Mouse (Mus musculus) heart, embryonic 12.5 days (tissue): Measurements from ENCODE around the gene Gm49395. TPM values are rescaled to one million over a fixed set of nuclear protein-coding genes. Genes with fewer than 3 reads are reported as not detected.

Experiments used
- ATAC-seq: fragments of 200-750 bp; cut with Nextera tagmentation; 2 replicates; pipeline ENCODE4 v1.8.0; 2017; ENCODE audit warnings: moderate TSS enrichment, moderate library complexity; ENCODE audit not compliant: insufficient number of reproducible peaks, low FRiP score
- H3K27ac ChIP-seq: fragments of 300-500 bp; sonication (generic); 2 replicates; pipeline ENCODE4 v1.5.1; 2016; ENCODE audit warnings: mild to moderate bottlenecking, moderate library complexity; ENCODE audit not compliant: poor library complexity, severe bottlenecking
- H3K27me3 ChIP-seq: fragments of 300-500 bp; sonication (generic); replicated peaks from 2 replicates; pipeline ENCODE4 v1.6.1; 2016; ENCODE audit warnings: mild to moderate bottlenecking, moderate library complexity
- H3K36me3 ChIP-seq: fragments of 300-500 bp; sonication (generic); 2 replicates; pipeline ENCODE4 v1.6.1; 2016; ENCODE audit warnings: mild to moderate bottlenecking, moderate library complexity
- H3K4me1 ChIP-seq: fragments of 300-500 bp; sonication (generic); replicated peaks from 2 replicates; pipeline ENCODE4 v1.6.1; 2016; ENCODE audit warnings: mild to moderate bottlenecking
- H3K4me2 ChIP-seq: fragments of 300-500 bp; sonication (generic); 2 replicates; pipeline ENCODE4 v1.6.1; 2016; ENCODE audit warnings: mild to moderate bottlenecking, moderate library complexity
- H3K4me3 ChIP-seq: fragments of 300-500 bp; sonication (generic); 2 replicates; pipeline ENCODE4 v1.5.1; 2016; ENCODE audit warnings: mild to moderate bottlenecking
- H3K9ac ChIP-seq: fragments of 300-500 bp; sonication (generic); 2 replicates; pipeline ENCODE4 v1.6.1; 2016; ENCODE audit warnings: mild to moderate bottlenecking, moderate library complexity
- H3K9me3 ChIP-seq: fragments of 300-500 bp; sonication (generic); replicated peaks from 2 replicates; pipeline ENCODE4 v1.6.1; 2016; ENCODE audit warnings: mild to moderate bottlenecking, moderate library complexity
- WGBS: fragments of 180-500 bp; shearing (Covaris S2); methylation state at CpG from one replicate; pipeline ENCODE4 v1.1.7; 2016; 5-methylcytosine and 5-hydroxymethylcytosine counted together
- polyA plus RNA-seq: library from polyadenylated mRNA; unstranded; fragments of >200 nt; fragmentation: Nextera tagmentation; extraction: Ambion mirVana; gene quantifications from 2 replicates; pipeline ENCODE4 v1.2.1, GENCODE M21; 2016

Gm49395 gene
- polyA plus RNA-seq, 1 experiment from 2014 or later: 9.2 TPM

- Histone ChIP-seq H3K4me2 (peak overlapping the region; percentile 49), H3K9me3 (0 out of 2 replicates have a peak, but pooled peaks cover 4% of the 10 kb centered on the region), H3K9ac (no peak overlapping the region), H3K4me1 (peaks cover 30% of the 10 kb centered on the region), H3K27ac (no peak overlapping the region), H3K36me3 (no peaks in the 10 kb centered on the region; the same call in 1 of the 2 replicates), H3K27me3 (no peaks in the 10 kb centered on the region), H3K4me3 (peak overlapping the region; percentile 80)
- WGBS: 82% methylated on average over 9 of the region's 9 CpGs
- no peak for ATAC-seq
Observed at GRCm38 (mm10) chr13:115099381-115099780, 2.3 kb downstream of the Gm49395 start.

- 81% methylated on average over 3 of the region's 3 CpGs for WGBS
- Histone ChIP-seq H3K4me1 (peaks cover 30% of the 10 kb centered on the region), H3K9me3 (no peaks in the 10 kb centered on the region), H3K27me3 (no peaks in the 10 kb centered on the region), H3K4me2 (no peak overlapping the region), H3K36me3 (no peaks in the 10 kb centered on the region; the same call in 1 of the 2 replicates), H3K4me3 (no peak overlapping the region), H3K9ac (no peak overlapping the region), H3K27ac (no peak overlapping the region)
- ATAC-seq: no peak
Observed at GRCm38 (mm10) chr13:115098227-115098626, 3.5 kb downstream of the Gm49395 start.

GRCm38 (mm10) chr13:115096965-115097364 is 4.8 kb downstream of the Gm49395 start:
- Histone ChIP-seq H3K9me3 (no peaks in the 10 kb centered on the region), H3K4me1 (peaks cover 31% of the 10 kb centered on the region), H3K4me3 (no peak overlapping the region), H3K27me3 (no peaks in the 10 kb centered on the region), H3K4me2 (no peak overlapping the region), H3K27ac (no peak overlapping the region), H3K9ac (no peak overlapping the region), H3K36me3 (no peaks in the 10 kb centered on the region; the same call in 1 of the 2 replicates)
- no peak for ATAC-seq
- 76% methylated on average over 5 of the region's 5 CpGs for WGBS

GRCm38 (mm10) chr13:115096216-115096615 is 5.5 kb downstream of the Gm49395 start:
- Histone ChIP-seq H3K27me3 (no peaks in the 10 kb centered on the region), H3K4me3 (no peak overlapping the region), H3K9me3 (no peaks in the 10 kb centered on the region), H3K9ac (no peak overlapping the region), H3K36me3 (no peaks in the 10 kb centered on the region; the same call in 1 of the 2 replicates), H3K27ac (no peak overlapping the region), H3K4me2 (no peak overlapping the region), H3K4me1 (peaks cover 36% of the 10 kb centered on the region)
- WGBS: 33% methylated on average over 2 of the region's 2 CpGs
- 0 out of 2 replicates have a peak, but pooled peaks have one; percentile 20 for ATAC-seq

GRCm38 (mm10) chr13:115095392-115095791 is 6.3 kb downstream of the Gm49395 start:
- no peak overlapping the region for H3K4me2 ChIP-seq
- WGBS: 88% methylated on average over 2 of the region's 2 CpGs
- H3K27ac ChIP-seq: no peak overlapping the region
- no peaks in the 10 kb centered on the region for H3K9me3 ChIP-seq
- H3K36me3 ChIP-seq: no peaks in the 10 kb centered on the region; the same call in 1 of the 2 replicates
- no peak overlapping the region for H3K9ac ChIP-seq
- peaks cover 39% of the 10 kb centered on the region for H3K4me1 ChIP-seq
- ATAC-seq: no peak
- H3K4me3 ChIP-seq: no peak overlapping the region
- H3K27me3 ChIP-seq: no peaks in the 10 kb centered on the region

- peaks cover 20% of the 10 kb centered on the region for H3K36me3 ChIP-seq
- H3K4me3 ChIP-seq: no peak overlapping the region
- WGBS: 52% methylated on average over 3 of the region's 3 CpGs
- H3K4me1 ChIP-seq: peaks cover 50% of the 10 kb centered on the region
- H3K9ac ChIP-seq: no peak overlapping the region
- H3K27ac ChIP-seq: peak overlapping the region; percentile 98; the same call in 1 of the 2 replicates
- ATAC-seq: no peak
- no peaks in the 10 kb centered on the region for H3K9me3 ChIP-seq
- H3K4me2 ChIP-seq: peak overlapping the region; percentile 98; the same call in 1 of the 2 replicates
- H3K27me3 ChIP-seq: no peaks in the 10 kb centered on the region
Observed at GRCm38 (mm10) chr13:115091511-115091910, 10.2 kb downstream of the Gm49395 start.

- Histone ChIP-seq H3K9ac (peak overlapping the region; percentile 74), H3K4me2 (peak overlapping the region; percentile 98), H3K4me1 (peaks cover 48% of the 10 kb centered on the region), H3K36me3 (peaks cover 23% of the 10 kb centered on the region), H3K27me3 (no peaks in the 10 kb centered on the region), H3K9me3 (no peaks in the 10 kb centered on the region), H3K27ac (peak overlapping the region; percentile 98), H3K4me3 (peak overlapping the region; percentile 87)
- ATAC-seq: no peak
- 35% methylated on average over 9 of the region's 9 CpGs for WGBS
Observed at GRCm38 (mm10) chr13:115090977-115091445, 10.7 kb downstream of the Gm49395 start.

GRCm38 (mm10) chr13:115090069-115090976 is 11.4 kb downstream of the Gm49395 start, which contains the start of gene Pelo:
Gene Pelo (minus strand): TSS chr13:115090186.
- Histone ChIP-seq H3K9me3 (no peaks in the 10 kb centered on the region), H3K27me3 (no peaks in the 10 kb centered on the region), H3K4me2 (peak within 1 kb of the TSS; percentile 98), H3K4me3 (peak within 1 kb of the TSS; percentile 87), H3K9ac (peak within 1 kb of the TSS; percentile 94), H3K36me3 (peaks cover 29% of the 10 kb centered on the region), H3K27ac (peak within 1 kb of the TSS; percentile 98), H3K4me1 (peaks cover 46% of the 10 kb centered on the region)
- WGBS: 2% methylated on average over 60 of the region's 60 CpGs
- ATAC-seq: peak; percentile 96

- Histone ChIP-seq H3K9me3 (no peaks in the 10 kb centered on the region), H3K9ac (peak overlapping the region; percentile 94), H3K4me2 (peak overlapping the region; percentile 98), H3K4me3 (peak overlapping the region; percentile 87), H3K36me3 (peaks cover 30% of the 10 kb centered on the region), H3K27me3 (no peaks in the 10 kb centered on the region), H3K4me1 (peaks cover 46% of the 10 kb centered on the region), H3K27ac (peak overlapping the region; percentile 98)
- WGBS: 6% methylated on average over 35 of the region's 35 CpGs
- ATAC-seq: peak; percentile 64
Observed at GRCm38 (mm10) chr13:115089395-115090025, 12.2 kb downstream of the Gm49395 start.

GRCm38 (mm10) chr13:115089020-115089394 is 12.7 kb downstream of the Gm49395 start:
- ATAC-seq: no peak
- peaks cover 46% of the 10 kb centered on the region for H3K4me1 ChIP-seq
- WGBS: 47% methylated on average over 11 of the region's 11 CpGs

GRCm38 (mm10) chr13:115085974-115086373 is 15.7 kb downstream of the Gm49395 start:
- Histone ChIP-seq H3K9ac (no peak overlapping the region), H3K4me2 (no peak overlapping the region), H3K27ac (no peak overlapping the region), H3K36me3 (peaks cover 38% of the 10 kb centered on the region), H3K4me3 (no peak overlapping the region), H3K27me3 (no peaks in the 10 kb centered on the region), H3K9me3 (no peaks in the 10 kb centered on the region), H3K4me1 (peaks cover 33% of the 10 kb centered on the region)
- no peak for ATAC-seq
- 76% methylated on average over 6 of the region's 6 CpGs for WGBS

More at GRCm38 (mm10) chr13:115089020-115089394, 12.7 kb downstream of the Gm49395 start:
- peak overlapping the region; percentile 94 for H3K9ac ChIP-seq
- H3K36me3 ChIP-seq: peaks cover 30% of the 10 kb centered on the region
- peak overlapping the region; percentile 87 for H3K4me3 ChIP-seq
- peak overlapping the region; percentile 98 for H3K4me2 ChIP-seq
- H3K9me3 ChIP-seq: no peaks in the 10 kb centered on the region
- H3K27ac ChIP-seq: peak overlapping the region; percentile 98
- H3K27me3 ChIP-seq: no peaks in the 10 kb centered on the region
